Mouse (Mus musculus) myocyte (in vitro differentiated cells): ENCODE measurements at regions not wholly inside any gene's neighbourhood (a gene's known extent, or its start where the extent isn't known, plus 50 kb on each side); places are given as distances from the start of the nearest gene placed in this dataset.

Experiments
- MAX ChIP-seq: IDR thresholded peaks from one replicate; pipeline ENCODE4 v1.6.1; 2011; ENCODE audit warnings: low read depth, mild to moderate bottlenecking, control low read depth
- POLR2A ChIP-seq: IDR thresholded peaks from one replicate; pipeline ENCODE4 v1.6.1; 2011; ENCODE audit warnings: low read depth, mild to moderate bottlenecking, control low read depth, moderate library complexity; ENCODE audit not compliant: insufficient read length
- REST ChIP-seq: IDR thresholded peaks from one replicate; pipeline ENCODE4 v1.6.1; 2011; ENCODE audit warnings: mild to moderate bottlenecking, control low read depth, moderate library complexity; ENCODE audit not compliant: insufficient read depth, insufficient read length
- TCF12 ChIP-seq: IDR thresholded peaks from one replicate; pipeline ENCODE4 v1.6.1; 2011; ENCODE audit warnings: mild to moderate bottlenecking, control low read depth; ENCODE audit not compliant: poor library complexity, insufficient read depth, severe bottlenecking

DNA sequence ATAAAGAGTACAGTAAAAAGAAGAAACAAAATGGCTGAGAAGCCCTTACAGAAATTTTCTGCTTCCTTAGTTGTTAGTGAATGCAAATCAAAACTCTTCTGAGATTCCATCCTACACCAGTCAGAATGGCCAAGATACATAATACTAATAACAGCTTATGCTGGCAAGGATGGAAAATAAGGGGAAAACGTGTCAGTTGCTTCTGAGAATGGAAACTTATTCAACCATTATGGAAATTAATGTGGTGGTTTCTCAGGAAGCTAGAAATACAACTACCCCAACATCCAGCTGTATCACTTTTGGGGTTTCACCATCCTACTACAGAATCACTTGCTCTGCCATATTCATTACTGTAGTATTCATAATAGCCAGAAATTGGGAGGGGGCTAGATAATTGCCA is 996.5 kb downstream of the D3Ertd751e start:
- TF ChIP-seq POLR2A = no peak
- no peak for TF ChIP-seq TCF12
- no peak for TF ChIP-seq REST
- TF ChIP-seq MAX = no peak
